Mouse (Mus musculus): ENCODE data around the gene Sema4c. TPM values are rescaled to one million over a fixed set of nuclear protein-coding genes. Genes with fewer than 3 reads are reported as not detected.
"Not testable (repeated sequence)": the region's sequence is repeated elsewhere in the genome, so short reads cannot be mapped to it uniquely, and the experiment has no call there.

Gene Sema4c
- total RNA-seq, 1 experiment from 2014 or later, result 7.8 TPM

GRCm38 (mm10) chr1:36542925-36543324, 15.2 kb downstream of the Sema4c start:
- no peak for ATAC-seq (replicated peaks; ENCODE audit: insufficient number of reproducible peaks, low FRiP score, low TSS enrichment, poor library complexity, severe bottlenecking)

- no peak for ATAC-seq (replicated peaks; ENCODE audit: insufficient number of reproducible peaks, low FRiP score, low TSS enrichment, poor library complexity, severe bottlenecking)
These were observed 16.3 kb downstream of the Sema4c start for GRCm38 (mm10) chr1:36541844-36542243.

DNA sequence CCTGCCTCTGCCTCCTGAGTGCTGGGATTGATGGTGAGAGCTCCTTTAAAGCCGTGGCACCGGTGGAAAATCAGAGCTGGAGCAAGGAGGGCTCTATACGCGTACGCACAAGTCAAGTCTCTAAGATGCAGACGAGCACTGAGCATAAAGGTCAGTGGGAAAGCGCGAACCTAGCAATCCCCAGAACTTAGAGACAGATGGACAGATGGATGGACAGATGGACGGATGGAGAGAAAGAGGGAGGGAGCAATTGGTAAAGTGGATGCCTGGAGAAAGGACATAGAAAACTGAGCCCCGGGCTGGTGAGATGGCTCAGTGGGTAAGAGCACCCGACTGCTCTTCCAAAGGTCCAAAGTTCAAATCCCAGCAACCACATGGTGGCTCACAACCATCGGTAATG, 17.3 kb downstream of the Sema4c start:
- no peak for ATAC-seq (replicated peaks; ENCODE audit: insufficient number of reproducible peaks, low FRiP score, low TSS enrichment, poor library complexity, severe bottlenecking)

DNA sequence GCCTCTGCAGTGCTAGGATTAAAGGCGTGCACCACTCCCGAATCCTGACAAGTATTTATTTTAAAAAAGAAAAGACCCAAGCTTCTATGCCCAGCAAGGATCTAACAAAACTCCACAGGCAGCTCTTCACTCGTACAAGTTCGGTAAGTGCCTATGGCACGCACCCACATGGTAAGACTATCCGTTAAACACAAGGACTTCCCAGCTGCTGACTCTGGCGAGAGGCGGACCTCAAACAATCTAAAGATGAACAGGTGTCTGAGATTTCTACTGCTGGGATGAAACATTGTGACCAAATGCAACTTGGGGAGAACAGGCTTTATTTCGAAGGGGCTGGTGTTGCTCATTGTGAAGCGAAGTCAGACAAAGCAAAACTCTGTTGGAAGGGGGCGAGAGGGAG, 18.0 kb downstream of the Sema4c start:
- no peak for ATAC-seq (replicated peaks; ENCODE audit: insufficient number of reproducible peaks, low FRiP score, low TSS enrichment, poor library complexity, severe bottlenecking)

DNA sequence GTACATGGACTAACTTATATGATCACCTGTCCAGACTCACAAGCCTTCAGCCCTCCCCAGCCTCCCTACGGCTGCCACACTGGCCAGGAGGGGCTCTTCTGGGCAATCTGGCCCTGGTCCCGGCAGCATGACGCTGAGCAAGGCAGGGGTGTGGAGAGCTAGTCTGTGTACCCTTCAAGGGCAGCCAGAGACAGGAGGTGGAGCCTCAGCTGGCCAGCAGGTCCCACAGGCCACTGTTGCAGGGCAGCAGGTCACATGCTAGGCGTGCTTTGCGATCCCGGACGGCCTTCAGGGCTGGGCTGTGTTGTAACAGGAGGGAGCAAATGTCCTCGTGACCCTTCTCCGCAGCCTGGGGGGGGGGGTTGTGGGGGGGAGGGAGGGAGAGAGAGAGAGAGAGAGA, 19.0 kb downstream of the Sema4c start, which contains the start of gene Gm42417:
Gm42417 (minus strand) TSS at position 244 of the 400 bp plus-strand sequence.
- no peak for ATAC-seq (replicated peaks; ENCODE audit: insufficient number of reproducible peaks, low FRiP score, low TSS enrichment, poor library complexity, severe bottlenecking)

DNA sequence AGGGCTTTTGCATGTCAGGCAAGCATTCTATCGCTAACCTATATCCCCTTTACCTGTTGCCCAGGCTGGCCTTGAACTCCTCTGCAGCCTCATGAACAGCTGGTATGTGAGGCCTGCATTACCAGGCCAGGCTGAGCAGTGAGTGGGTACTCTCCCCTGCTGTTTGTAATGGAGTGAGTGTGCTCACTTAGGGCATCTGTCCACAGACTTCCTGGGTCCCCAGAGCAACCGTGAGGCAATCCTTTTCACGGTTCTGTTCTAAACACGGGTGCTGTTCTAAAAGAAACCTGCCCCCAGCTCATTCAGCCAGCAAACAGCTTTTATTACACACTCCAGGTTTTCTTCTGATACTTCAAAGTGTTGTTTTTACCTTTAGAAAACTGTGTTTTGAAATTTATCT, 19.4 kb downstream of the Sema4c start:
- ATAC-seq (replicated peaks; ENCODE audit: insufficient number of reproducible peaks, low FRiP score, low TSS enrichment, poor library complexity, severe bottlenecking), result no peak

DNA sequence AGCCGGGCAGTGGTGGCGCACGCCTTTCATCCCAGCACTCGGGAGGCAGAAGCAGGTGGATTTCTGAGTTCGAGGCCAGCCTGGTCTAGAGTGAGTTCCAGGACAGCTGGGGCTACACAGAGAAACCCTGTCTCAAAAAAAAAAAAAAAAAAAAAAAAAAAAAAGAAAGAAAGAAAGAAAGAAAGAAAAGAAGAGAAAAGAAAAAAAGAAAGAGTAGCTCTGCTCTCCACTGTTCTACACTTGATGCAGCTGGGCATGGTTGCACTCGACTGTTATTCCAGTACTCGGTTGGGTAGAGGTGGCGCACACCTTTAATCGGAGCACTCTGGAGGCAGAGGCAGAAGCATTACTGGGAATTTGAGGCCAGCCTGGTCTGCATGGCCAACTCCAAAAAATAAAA, 21.4 kb downstream of the Sema4c start, which contains the start of gene Ankrd23:
Ankrd23 (minus strand) TSS at position 101 of the 400 bp plus-strand sequence.
- not testable (repeated sequence) for ATAC-seq (replicated peaks; ENCODE audit: insufficient number of reproducible peaks, low FRiP score, low TSS enrichment, poor library complexity, severe bottlenecking)

GRCm38 (mm10) chr1:36536397-36536728, 21.8 kb downstream of the Sema4c start:
- ATAC-seq (replicated peaks; ENCODE audit: insufficient number of reproducible peaks, low FRiP score, low TSS enrichment, poor library complexity, severe bottlenecking), result no peak

GRCm38 (mm10) chr1:36535477-36536396, 22.4 kb downstream of the Sema4c start:
- ATAC-seq (replicated peaks; ENCODE audit: insufficient number of reproducible peaks, low FRiP score, low TSS enrichment, poor library complexity, severe bottlenecking), result no peak

- ATAC-seq (replicated peaks; ENCODE audit: insufficient number of reproducible peaks, low FRiP score, low TSS enrichment, poor library complexity, severe bottlenecking), result no peak
These were observed 23.5 kb downstream of the Sema4c start for GRCm38 (mm10) chr1:36534595-36535058.

DNA sequence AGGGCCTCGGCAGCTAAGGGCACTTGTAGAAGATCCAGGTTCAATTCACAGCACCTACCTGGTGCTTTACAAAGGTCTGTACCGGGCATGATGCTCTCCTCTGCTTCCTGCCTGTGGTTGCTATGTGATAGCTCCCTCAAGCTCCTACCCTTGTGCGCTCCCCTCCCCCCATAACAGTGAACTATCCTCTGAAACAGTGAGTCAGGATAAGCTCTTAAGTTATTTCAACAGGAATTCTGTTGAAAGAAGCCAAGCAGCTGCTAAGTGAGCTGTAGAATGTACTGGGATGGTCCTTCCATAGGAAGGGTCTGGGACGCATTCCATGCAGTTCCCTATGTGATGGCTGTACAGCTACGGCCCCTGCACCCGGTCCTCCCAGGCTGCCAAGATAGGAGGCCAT, 24.6 kb downstream of the Sema4c start:
- ATAC-seq (replicated peaks; ENCODE audit: insufficient number of reproducible peaks, low FRiP score, low TSS enrichment, poor library complexity, severe bottlenecking), result no peak

DNA sequence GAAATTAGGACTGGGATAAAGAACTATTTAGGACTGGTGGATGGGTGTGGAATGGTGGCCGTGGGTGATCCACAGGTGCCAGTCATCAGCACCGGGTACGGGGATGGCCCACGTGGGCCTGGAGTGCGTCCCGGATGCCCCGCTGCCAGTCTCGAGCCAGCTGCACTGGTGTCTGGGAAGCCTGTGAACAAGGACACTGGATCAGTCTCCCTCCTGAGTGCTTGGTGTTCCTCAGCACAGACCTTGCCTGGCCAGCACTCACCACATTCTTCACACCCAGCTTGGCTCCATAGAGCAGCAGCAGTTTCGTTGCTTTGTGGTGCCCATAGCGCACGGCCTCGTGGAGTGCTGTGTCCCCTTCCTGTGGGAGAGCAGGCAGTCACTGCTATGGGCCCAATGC, 26.7 kb downstream of the Sema4c start:
- no peak for ATAC-seq (replicated peaks; ENCODE audit: insufficient number of reproducible peaks, low FRiP score, low TSS enrichment, poor library complexity, severe bottlenecking)

GRCm38 (mm10) chr1:36530962-36531361, 27.2 kb downstream of the Sema4c start:
- no peak for ATAC-seq (replicated peaks; ENCODE audit: insufficient number of reproducible peaks, low FRiP score, low TSS enrichment, poor library complexity, severe bottlenecking)

GRCm38 (mm10) chr1:36530485-36530884, 27.7 kb downstream of the Sema4c start:
- ATAC-seq (replicated peaks; ENCODE audit: insufficient number of reproducible peaks, low FRiP score, low TSS enrichment, poor library complexity, severe bottlenecking), result no peak

GRCm38 (mm10) chr1:36529875-36530274, 28.3 kb downstream of the Sema4c start:
- ATAC-seq (replicated peaks; ENCODE audit: insufficient number of reproducible peaks, low FRiP score, low TSS enrichment, poor library complexity, severe bottlenecking), result no peak

- no peak for ATAC-seq (replicated peaks; ENCODE audit: insufficient number of reproducible peaks, low FRiP score, low TSS enrichment, poor library complexity, severe bottlenecking)
These were observed 28.9 kb downstream of the Sema4c start for GRCm38 (mm10) chr1:36529274-36529673.

DNA sequence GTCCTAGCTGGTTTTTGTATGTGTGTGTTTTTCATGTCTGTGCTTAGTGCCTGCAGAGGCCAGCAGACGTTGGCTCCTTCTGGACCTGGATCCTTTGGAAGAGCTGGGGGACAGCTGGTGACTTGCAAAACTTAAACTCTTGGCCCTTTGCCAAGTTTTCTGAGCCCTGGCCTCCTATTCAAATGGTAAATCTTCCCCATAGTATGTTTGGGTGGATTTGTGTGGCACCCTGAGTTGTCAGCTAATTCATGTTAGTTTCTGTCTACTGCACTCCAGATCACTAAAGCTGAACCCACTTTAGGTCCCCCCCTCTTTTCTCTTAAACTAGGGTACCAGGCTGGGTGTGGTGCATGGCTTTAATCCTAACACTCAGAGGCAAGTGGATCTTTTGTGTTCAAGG, 29.8 kb downstream of the Sema4c start:
- ATAC-seq (replicated peaks; ENCODE audit: insufficient number of reproducible peaks, low FRiP score, low TSS enrichment, poor library complexity, severe bottlenecking), result no peak

DNA sequence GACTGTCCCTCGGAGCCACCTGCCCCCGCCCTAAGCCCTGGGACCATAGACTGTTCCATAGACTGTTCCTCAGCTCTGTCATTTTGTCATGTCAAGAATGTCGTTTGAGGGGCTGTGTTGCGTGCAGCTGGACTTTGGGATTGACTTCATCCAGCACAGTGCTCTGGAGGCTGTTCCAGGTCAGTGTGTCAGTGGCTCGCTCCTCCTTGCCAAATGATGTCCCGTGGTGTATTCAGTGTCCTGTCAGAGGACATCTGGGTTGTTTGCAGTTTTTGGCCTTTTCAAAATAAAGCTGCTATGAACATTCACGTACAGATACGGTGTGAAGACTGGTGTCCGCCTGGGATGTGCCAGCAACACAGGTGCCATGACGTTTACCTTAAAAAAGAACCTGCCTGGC, 31.2 kb downstream of the Sema4c start:
- no peak for ATAC-seq (replicated peaks; ENCODE audit: insufficient number of reproducible peaks, low FRiP score, low TSS enrichment, poor library complexity, severe bottlenecking)

DNA sequence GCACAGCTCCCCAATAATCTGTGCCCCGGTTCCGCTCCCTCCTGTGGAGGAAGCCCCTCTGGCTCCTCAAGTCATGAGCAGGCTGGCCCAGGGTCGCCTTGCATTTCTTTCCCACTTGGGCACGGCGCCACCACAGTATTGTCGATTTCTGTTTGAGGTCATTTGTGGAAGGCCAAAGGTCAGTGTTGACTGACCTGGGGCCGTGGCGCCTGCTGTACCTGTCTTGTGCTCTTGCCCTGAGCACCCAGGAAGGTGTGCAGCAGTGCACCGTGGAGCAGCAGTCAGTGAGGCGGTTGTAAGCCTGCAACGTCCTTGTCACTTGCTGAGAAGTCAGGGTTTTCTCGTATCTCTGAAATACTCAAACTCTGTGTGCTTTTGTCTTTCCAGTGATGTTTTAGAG, 32.4 kb downstream of the Sema4c start:
- no peak for ATAC-seq (replicated peaks; ENCODE audit: insufficient number of reproducible peaks, low FRiP score, low TSS enrichment, poor library complexity, severe bottlenecking)

GRCm38 (mm10) chr1:36524058-36524457, 34.1 kb downstream of the Sema4c start:
- ATAC-seq (replicated peaks; ENCODE audit: insufficient number of reproducible peaks, low FRiP score, low TSS enrichment, poor library complexity, severe bottlenecking), result no peak
